Mouse (Mus musculus) liver, embryonic 14.5 days (tissue): Measurements from ENCODE around the gene Zfp791.
"Not testable (repeated sequence)": the region's sequence is repeated elsewhere in the genome, so short reads cannot be mapped to it uniquely, and the experiment has no call there.

Experiments
- CTCF ChIP-seq: IDR thresholded peaks from 2 replicates; pipeline ENCODE4 v1.5.1; 2016; ENCODE audit warnings: antibody characterized with exemption, low read depth, control low read depth
- EP300 ChIP-seq: IDR thresholded peaks from 2 replicates; pipeline ENCODE4 v1.6.1; 2016; ENCODE audit warnings: antibody characterized with exemption, low read depth

DNA sequence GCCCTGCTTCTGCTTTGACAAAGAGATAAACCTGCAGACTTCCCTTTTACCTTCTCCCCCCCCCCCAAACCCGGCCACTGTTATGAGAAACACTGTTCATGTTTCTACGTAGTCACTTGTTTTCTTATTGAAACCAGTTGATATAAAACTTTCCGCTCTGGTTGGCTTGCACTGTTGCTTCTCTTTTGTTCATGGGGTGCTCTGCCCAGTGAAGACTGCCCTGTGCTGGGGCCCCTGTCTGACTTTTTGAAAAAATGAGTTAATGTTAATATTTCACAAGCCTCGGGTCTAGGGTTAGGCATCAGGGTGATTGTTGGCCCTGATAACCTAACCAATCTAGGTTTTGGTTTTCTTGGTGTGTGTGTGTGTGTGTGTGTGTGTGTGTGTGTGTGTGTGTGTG is 40.7 kb downstream of the Zfp791 start:
- TF ChIP-seq CTCF, EP300: not testable (repeated sequence)
